Mouse (Mus musculus) lung, embryonic 16.5 days (tissue): ENCODE measurements around the gene Gdi2. TPM values are rescaled to one million over a fixed set of nuclear protein-coding genes. Genes with fewer than 3 reads are reported as not detected.
"Not testable (repeated sequence)": the region's sequence is repeated elsewhere in the genome, so short reads cannot be mapped to it uniquely, and the experiment has no call there.

Source experiments
- ATAC-seq: fragments of 200-750 bp; cut with Nextera tagmentation; 2 replicates; pipeline ENCODE4 v1.8.0; 2017; ENCODE audit warnings: low read depth, mild to moderate bottlenecking, moderate library complexity
- H3K27ac ChIP-seq: fragments of 300-500 bp; sonication (generic); 2 replicates; pipeline ENCODE4 v1.5.1; 2014; ENCODE audit warnings: mild to moderate bottlenecking, control low read depth, low read length
- H3K27me3 ChIP-seq: fragments of 300-500 bp; sonication (generic); 2 replicates; pipeline ENCODE4 v1.6.1; 2014; ENCODE audit warnings: low read depth, low read length, mixed read lengths; ENCODE audit not compliant: control insufficient read depth, insufficient read depth
- H3K36me3 ChIP-seq: fragments of 300-500 bp; sonication (generic); 2 replicates; pipeline ENCODE4 v1.6.1; 2014; ENCODE audit warnings: low read length; ENCODE audit not compliant: control insufficient read depth, insufficient read depth
- H3K4me1 ChIP-seq: fragments of 300-500 bp; sonication (generic); replicated peaks from 2 replicates; pipeline ENCODE4 v1.6.1; 2014; ENCODE audit warnings: low read length, mixed read lengths; ENCODE audit not compliant: control insufficient read depth, insufficient read depth
- H3K4me2 ChIP-seq: fragments of 300-500 bp; sonication (generic); 2 replicates; pipeline ENCODE4 v1.6.1; 2014; ENCODE audit warnings: low read depth, low read length, control low read depth
- H3K4me3 ChIP-seq: fragments of 300-500 bp; sonication (generic); 2 replicates; pipeline ENCODE4 v1.5.1; 2014; ENCODE audit warnings: mild to moderate bottlenecking, low read length, control low read depth
- H3K9ac ChIP-seq: fragments of 300-500 bp; sonication (generic); 2 replicates; pipeline ENCODE4 v1.6.1; 2014; ENCODE audit warnings: low read length, control low read depth
- H3K9me3 ChIP-seq: fragments of 300-500 bp; sonication (generic); 2 replicates; pipeline ENCODE4 v1.6.1; 2016; ENCODE audit warnings: low read length; ENCODE audit not compliant: control insufficient read depth
- WGBS: fragments of 180-500 bp; shearing (Covaris S2); extraction: QIAGEN DNeasy Blood & Tissue Kit; methylation state at CpG from one replicate; pipeline ENCODE4 v1.1.7; 2014; 5-methylcytosine and 5-hydroxymethylcytosine counted together
- polyA plus RNA-seq: library from polyadenylated mRNA; unstranded; fragments of >200 nt; fragmentation: Nextera tagmentation; extraction: Ambion mirVana; gene quantifications from 2 replicates; pipeline ENCODE4 v1.2.1, GENCODE M21; 2015

The Gdi2 gene
- polyA plus RNA-seq, 1 experiment from 2014 or later, result 431 TPM

GRCm38 (mm10) chr13:3526328-3526727, 11.5 kb upstream of the Gdi2 start:
- ATAC-seq, result no peak
- Histone ChIP-seq H3K9me3 (no peaks in the 10 kb centered on the region), H3K4me3 (no peak overlapping the region), H3K27me3 (no peaks in the 10 kb centered on the region), H3K4me2 (no peak overlapping the region), H3K27ac (no peak overlapping the region), H3K36me3 (no peaks in the 10 kb centered on the region), H3K9ac (no peak overlapping the region), H3K4me1 (no peaks in the 10 kb centered on the region)
- WGBS, result 72% methylated on average over 8 of the region's 8 CpGs

- H3K9ac ChIP-seq, result no peak overlapping the region
- WGBS, result 55% methylated on average over 3 of the region's 3 CpGs
- ATAC-seq, result no peak
- no peak overlapping the region for H3K27ac ChIP-seq
- no peaks in the 10 kb centered on the region for H3K9me3 ChIP-seq
- no peaks in the 10 kb centered on the region for H3K4me1 ChIP-seq
- H3K36me3 ChIP-seq, result no peaks in the 10 kb centered on the region
- H3K4me3 ChIP-seq, result no peak overlapping the region
- H3K27me3 ChIP-seq, result no peaks in the 10 kb centered on the region
- H3K4me2 ChIP-seq, result no peak overlapping the region
Observed at GRCm38 (mm10) chr13:3530451-3530850, 7.4 kb upstream of the Gdi2 start.

- H3K4me3 ChIP-seq, ATAC-seq, H3K36me3 ChIP-seq, H3K27ac ChIP-seq, H3K9me3 ChIP-seq, H3K4me2 ChIP-seq, H3K4me1 ChIP-seq, H3K9ac ChIP-seq, H3K27me3 ChIP-seq: not testable (repeated sequence)
- WGBS, result 58% methylated on average over 2 of the region's 2 CpGs
Observed at GRCm38 (mm10) chr13:3531176-3531575, 6.7 kb upstream of the Gdi2 start.

- WGBS, result 42% methylated on average over 10 of the region's 10 CpGs
- no peak overlapping the region for H3K9ac ChIP-seq
- 0 out of 2 replicates have a peak, but pooled peaks cover 4% of the 10 kb centered on the region for H3K9me3 ChIP-seq
- ATAC-seq, result no peak
- H3K27ac ChIP-seq, result no peak overlapping the region
- H3K27me3 ChIP-seq, result no peaks in the 10 kb centered on the region
- H3K36me3 ChIP-seq, result no peaks in the 10 kb centered on the region
- H3K4me2 ChIP-seq, result no peak overlapping the region
- no peak overlapping the region for H3K4me3 ChIP-seq
- H3K4me1 ChIP-seq, result no peaks in the 10 kb centered on the region; the same call in 1 of the 2 replicates
Observed at GRCm38 (mm10) chr13:3531692-3532320, 6.1 kb upstream of the Gdi2 start.

- ATAC-seq, result no peak
- peaks cover 3% of the 10 kb centered on the region for H3K4me1 ChIP-seq
- no peaks in the 10 kb centered on the region for H3K36me3 ChIP-seq
- no peak overlapping the region for H3K9ac ChIP-seq
- no peaks in the 10 kb centered on the region for H3K27me3 ChIP-seq
- H3K4me3 ChIP-seq, result no peak overlapping the region
- WGBS, result 64% methylated on average over 4 of the region's 4 CpGs
- no peak overlapping the region for H3K4me2 ChIP-seq
- H3K27ac ChIP-seq, result no peak overlapping the region
- 0 out of 2 replicates have a peak, but pooled peaks cover 4% of the 10 kb centered on the region for H3K9me3 ChIP-seq
Observed at GRCm38 (mm10) chr13:3532451-3532850, 5.4 kb upstream of the Gdi2 start.

- H3K36me3 ChIP-seq, result no peaks in the 10 kb centered on the region
- no peak for ATAC-seq
- 91% methylated on average over 4 of the region's 4 CpGs for WGBS
- no peak overlapping the region for H3K27ac ChIP-seq
- no peak overlapping the region for H3K4me3 ChIP-seq
- H3K9ac ChIP-seq, result no peak overlapping the region
- no peak overlapping the region for H3K4me2 ChIP-seq
- 0 out of 2 replicates have a peak, but pooled peaks cover 4% of the 10 kb centered on the region for H3K9me3 ChIP-seq
- peaks cover 4% of the 10 kb centered on the region for H3K4me1 ChIP-seq
- no peaks in the 10 kb centered on the region for H3K27me3 ChIP-seq
Observed at GRCm38 (mm10) chr13:3534146-3534545, 3.7 kb upstream of the Gdi2 start.

GRCm38 (mm10) chr13:3538223-3538968, 533 bp downstream of the Gdi2 start:
- Histone ChIP-seq H3K27ac (peak overlapping the region; percentile 99), H3K36me3 (no peaks in the 10 kb centered on the region), H3K9me3 (0 out of 2 replicates have a peak, but pooled peaks cover 4% of the 10 kb centered on the region), H3K4me2 (peak overlapping the region; percentile 79), H3K4me3 (peak overlapping the region; percentile 80), H3K9ac (peak overlapping the region; percentile 87), H3K4me1 (peaks cover 22% of the 10 kb centered on the region), H3K27me3 (no peaks in the 10 kb centered on the region)
- peak; percentile 66 for ATAC-seq
- under 1% methylated on average over 59 of the region's 59 CpGs for WGBS

GRCm38 (mm10) chr13:3538969-3539562, 1.2 kb downstream of the Gdi2 start:
- peak overlapping the region; percentile 87 for H3K9ac ChIP-seq
- peak overlapping the region; percentile 79 for H3K4me2 ChIP-seq
- H3K9me3 ChIP-seq, result 0 out of 2 replicates have a peak, but pooled peaks cover 4% of the 10 kb centered on the region
- H3K4me3 ChIP-seq, result peak overlapping the region; percentile 80
- H3K36me3 ChIP-seq, result no peaks in the 10 kb centered on the region
- no peak for ATAC-seq
- peaks cover 22% of the 10 kb centered on the region for H3K4me1 ChIP-seq
- H3K27me3 ChIP-seq, result no peaks in the 10 kb centered on the region
- WGBS, result 2% methylated on average over 15 of the region's 15 CpGs
- peak overlapping the region; percentile 99 for H3K27ac ChIP-seq

- Histone ChIP-seq H3K4me3 (peak overlapping the region; percentile 80; the same call in 1 of the 2 replicates), H3K4me2 (peak overlapping the region; percentile 79), H3K9ac (0 out of 2 replicates have a peak overlapping the region, but pooled peaks have one; percentile 87), H3K36me3 (no peaks in the 10 kb centered on the region), H3K9me3 (0 out of 2 replicates have a peak, but pooled peaks cover 4% of the 10 kb centered on the region), H3K4me1 (peaks cover 22% of the 10 kb centered on the region), H3K27me3 (no peaks in the 10 kb centered on the region), H3K27ac (no peak overlapping the region)
- WGBS, result 53% methylated on average over 2 of the region's 2 CpGs
- ATAC-seq, result no peak
Observed at GRCm38 (mm10) chr13:3540166-3540565, 2.3 kb downstream of the Gdi2 start.
